Mouse (Mus musculus) stomach, postnatal 0 days (tissue): ENCODE results near the gene Kdm5a.

Source experiments
- CTCF ChIP-seq: IDR thresholded peaks from 2 replicates; pipeline ENCODE4 v1.5.1; 2016; ENCODE audit warnings: antibody characterized with exemption, low read depth, mild to moderate bottlenecking, moderate library complexity
- EP300 ChIP-seq: optimal IDR thresholded peaks from 2 replicates; pipeline ENCODE3; 2016; ENCODE audit warnings: antibody characterized with exemption

DNA sequence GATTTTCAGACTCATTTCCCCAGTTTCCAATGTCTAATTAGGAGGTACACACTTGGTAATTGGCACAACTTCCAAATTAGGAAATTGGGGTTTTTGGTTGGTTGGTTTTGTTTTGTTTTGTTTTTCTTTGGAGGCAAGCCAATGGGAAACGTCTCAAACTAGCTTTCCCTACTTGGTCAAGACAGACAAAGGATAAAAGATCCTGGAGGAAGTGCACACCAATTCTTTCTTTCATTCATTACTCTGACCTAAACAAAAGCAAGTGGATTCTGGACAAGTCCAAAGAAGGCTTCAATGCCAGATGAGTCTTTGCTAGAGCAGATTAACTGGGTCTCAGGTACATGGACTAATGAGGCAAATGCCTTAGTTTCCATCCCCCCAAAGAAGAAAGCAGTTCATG, 19.9 kb upstream of the Kdm5a start:
- TF ChIP-seq CTCF (no peak), EP300 (no peak)
